Mouse (Mus musculus) bone marrow macrophage, adult 2 months (primary cell): ENCODE measurements around the gene Hdac1.

Experiments
- CTCF ChIP-seq: IDR thresholded peaks from 2 replicates; pipeline ENCODE4 v1.5.1; 2012; ENCODE audit warnings: low read depth, mild to moderate bottlenecking, low read length, moderate library complexity
- POLR2A ChIP-seq: IDR thresholded peaks from 2 replicates; pipeline ENCODE4 v1.6.1; 2012; ENCODE audit warnings: mild to moderate bottlenecking, low read depth, low read length, borderline replicate concordance

GRCm38 (mm10) chr4:129555862-129556531 is 13.5 kb upstream of the Hdac1 start:
- no peak for TF ChIP-seq POLR2A
- no peak for TF ChIP-seq CTCF
